Mouse (Mus musculus) left cerebral cortex, adult 11 months (tissue): ENCODE measurements at regions not wholly inside any gene's neighbourhood (a gene's known extent, or its start where the extent isn't known, plus 50 kb on each side); places are given as distances from the start of the nearest gene placed in this dataset.

Experiments
- DNase-seq: peaks from one replicate; pipeline ENCODE4 v3.0.0; 2022; ENCODE audit warnings: low spot score

DNA sequence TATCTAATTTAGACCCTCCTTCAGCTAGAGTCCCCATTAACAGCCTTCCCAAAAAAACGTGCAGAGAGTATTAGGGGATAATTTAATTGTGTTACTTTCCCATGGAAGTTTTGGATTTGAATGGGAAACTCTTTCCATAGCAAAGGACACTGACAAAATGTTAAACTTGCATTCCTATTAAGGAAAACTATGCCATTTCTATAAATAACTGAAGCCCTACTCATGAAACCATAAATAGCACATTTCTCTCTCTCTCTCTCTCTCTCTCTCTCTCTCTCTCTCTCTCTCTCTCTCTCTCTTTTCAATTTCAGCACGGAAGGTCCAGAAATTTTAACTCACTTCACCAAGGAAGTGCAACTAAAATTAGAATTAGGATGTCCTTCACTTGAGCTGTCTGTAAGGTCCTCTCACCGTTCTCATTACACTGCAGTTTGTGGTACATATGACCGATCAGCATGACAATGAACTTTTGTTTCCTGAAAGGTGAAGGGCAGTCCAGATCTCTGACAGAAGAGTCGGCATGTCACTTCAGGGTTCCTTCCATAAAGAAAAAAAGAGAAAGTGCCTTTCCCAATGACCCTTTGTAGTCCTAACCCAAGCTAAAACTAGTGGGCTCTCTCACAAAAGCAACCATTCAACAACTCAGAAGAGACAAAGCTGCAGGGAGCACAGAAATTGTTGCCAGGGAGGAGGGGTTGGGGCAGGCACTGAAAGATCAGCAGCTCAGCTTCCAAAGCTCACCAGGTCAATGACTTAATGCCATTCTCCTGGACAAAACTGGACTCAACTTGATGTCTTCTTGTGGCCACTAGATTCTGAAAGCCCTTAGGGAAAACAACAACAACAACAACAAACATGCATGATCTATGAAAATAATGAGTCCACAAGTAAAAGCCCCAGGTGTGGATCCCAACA is 696.9 kb downstream of the Diaph3 start:
- no peak for DNase-seq

DNA sequence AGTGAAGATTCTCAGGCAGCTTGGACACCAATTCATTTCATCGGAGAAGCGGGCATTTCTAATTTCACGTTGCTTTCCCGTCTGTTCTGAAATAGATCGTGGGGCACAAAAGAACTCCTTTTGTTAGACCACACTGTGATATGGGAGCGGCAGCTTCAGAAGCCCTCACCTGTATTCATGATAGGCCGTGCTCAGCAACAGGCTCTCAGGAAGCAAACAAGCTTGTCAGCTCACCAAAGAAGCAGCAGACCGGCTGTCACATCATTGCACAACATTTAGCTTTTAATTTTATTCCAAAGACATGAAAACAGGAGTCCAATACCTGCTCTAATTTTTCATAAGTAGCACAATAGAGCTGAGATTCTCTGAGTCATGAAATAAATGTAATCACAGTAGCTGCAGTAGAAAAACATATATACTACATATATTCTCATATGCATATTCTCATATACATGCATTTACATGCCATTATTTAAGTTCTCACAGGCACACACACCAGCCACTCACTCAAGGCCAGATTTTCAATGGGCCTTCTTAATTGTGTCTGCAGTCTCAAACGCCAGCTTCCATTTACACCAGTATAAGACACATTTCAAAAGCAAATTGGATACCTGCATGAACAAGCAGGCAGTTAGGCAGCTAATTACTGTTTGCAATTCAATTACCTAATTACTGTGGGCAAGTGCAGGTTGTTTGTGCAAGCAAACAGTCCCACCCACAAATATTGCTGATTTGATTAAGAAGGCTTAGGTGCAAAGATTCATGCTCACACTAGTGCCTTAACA is 698.9 kb downstream of the Diaph3 start:
- DNase-seq = no peak

- no peak for DNase-seq
Measured at GRCm38 (mm10) chr14:86437383-86437782, 703.7 kb downstream of the Diaph3 start.

- no peak for DNase-seq
Measured at GRCm38 (mm10) chr14:86435345-86435744, 705.7 kb downstream of the Diaph3 start.

DNA sequence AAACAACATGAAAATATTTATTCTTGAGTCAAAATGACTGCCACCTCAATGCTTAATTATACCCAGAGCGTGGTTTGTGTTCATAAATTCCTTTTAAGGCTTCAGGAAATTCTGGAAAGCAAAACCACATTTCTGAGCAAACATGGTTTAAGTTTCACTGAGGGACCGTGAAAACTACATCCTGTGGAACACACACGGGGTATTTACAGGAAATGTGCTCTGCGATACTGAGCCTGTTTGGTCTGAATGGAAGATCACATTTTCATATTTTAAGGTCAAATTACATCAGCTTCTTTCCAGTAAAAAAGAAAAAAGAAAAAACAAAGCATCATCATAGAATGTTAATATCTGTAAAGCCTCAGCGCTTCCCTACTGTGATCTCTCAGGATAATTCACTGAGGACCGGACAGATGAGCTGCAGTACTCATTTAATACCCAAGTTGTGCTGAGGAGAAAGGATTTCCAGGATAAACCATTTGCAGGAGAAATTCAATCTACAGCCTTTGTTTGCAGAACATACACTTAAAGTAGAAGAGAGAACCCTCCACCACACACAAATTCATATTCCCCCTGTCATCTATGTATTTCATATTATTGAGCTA is 709.7 kb downstream of the Diaph3 start:
- no peak for DNase-seq

- no peak for DNase-seq
Measured at GRCm38 (mm10) chr14:86421881-86422280, 719.2 kb downstream of the Diaph3 start.

- no peak for DNase-seq
Measured at GRCm38 (mm10) chr14:86419959-86420598, 721.0 kb downstream of the Diaph3 start.

DNA sequence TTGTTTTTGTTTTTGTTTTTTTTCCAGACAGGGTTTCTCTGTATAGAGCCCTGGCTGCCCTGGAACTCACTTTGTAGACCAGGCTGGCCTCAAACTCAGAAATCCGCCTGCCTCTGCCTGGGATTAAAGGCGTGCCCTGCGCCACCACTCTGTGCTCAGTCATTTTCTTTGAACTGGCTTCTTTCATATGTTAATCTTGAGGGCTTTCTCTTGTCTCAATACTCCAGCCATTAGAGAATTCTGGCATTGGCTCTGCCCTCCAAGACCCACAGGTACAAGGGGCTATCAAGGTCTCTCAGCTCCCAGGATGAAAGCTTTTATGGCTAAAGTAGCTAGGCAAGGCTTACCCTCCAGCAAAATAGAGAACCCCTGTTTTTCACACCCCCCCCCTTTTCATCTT is 744.2 kb downstream of the Diaph3 start:
- DNase-seq = no peak

DNA sequence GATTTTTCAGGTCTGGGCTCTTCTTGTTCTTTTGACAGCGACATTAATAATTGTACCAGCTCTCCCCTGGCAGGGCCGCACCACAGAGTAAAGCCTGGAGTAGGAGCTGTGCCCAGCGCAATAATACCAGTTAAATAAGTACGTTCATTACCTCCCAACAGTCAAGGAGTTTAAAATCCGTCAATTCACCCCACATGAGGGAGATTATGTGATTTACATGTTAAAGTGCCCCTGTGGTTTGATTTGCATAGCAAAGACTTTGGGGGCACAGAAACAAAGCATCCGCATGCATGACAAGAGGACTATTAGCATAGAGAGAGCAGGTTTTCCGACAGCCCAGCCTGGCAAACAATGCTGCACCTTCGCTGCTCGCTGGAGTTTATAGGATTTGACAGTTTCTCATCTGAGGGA is 745.1 kb downstream of the Diaph3 start:
- DNase-seq = no peak

DNA sequence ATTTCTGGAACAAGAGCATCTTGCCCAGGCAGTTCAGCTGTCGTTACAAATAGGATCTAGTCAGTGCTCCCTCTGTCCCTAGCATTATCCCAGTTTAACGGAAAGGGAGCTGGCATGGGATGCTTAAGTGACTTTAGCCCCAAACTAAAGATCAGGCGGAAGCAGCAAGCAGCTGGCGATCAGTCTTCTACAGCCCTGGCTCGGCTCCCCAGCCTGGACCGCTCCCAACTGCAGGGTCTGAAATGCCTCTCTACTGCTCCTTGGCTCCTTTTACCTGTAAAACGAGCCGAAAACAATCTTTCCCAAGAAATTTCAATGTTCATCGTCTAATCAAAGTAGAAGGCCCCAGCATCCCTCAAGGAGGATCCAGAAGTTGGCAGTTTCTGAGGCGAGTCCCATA is 745.5 kb downstream of the Diaph3 start:
- no peak for DNase-seq

DNA sequence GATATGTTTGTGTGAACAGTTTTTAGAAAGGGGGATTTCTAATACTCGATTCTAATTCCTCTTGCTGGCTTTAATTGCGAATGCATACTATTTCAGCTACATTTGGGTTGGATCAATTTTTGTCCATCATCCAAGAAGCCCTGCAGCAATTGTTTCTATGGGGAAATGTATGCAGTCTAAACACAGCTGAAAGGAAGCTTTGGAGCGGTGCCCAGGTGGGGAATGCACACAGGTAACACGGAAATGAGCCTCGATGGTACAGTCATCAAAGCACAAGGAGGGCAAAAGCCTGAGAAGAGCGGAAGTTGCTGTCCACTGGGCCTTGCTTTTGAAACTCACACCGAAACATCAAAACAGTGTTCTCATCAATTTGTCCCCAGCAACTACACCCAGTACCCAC is 746.0 kb downstream of the Diaph3 start:
- no peak for DNase-seq

DNA sequence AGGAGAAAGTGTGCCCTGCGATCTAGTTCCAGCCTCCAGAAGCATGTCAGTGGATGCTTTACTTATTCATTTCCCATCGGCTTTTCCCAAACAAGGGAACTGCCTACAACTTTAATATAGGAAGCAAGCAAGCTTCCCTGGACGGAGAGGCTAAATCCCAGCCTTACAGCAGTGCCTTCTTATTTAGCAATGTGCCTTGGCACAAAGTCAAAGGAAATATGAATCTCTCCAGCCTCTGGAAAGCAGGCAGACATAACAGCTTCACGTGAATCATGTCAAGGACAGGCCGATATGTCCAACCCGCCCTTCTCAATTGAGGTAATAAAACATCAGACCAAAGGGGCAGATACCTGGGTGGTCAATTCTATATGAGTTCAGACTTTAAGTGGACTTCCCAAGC is 755.9 kb downstream of the Diaph3 start:
- no peak for DNase-seq

- DNase-seq = no peak
Measured at GRCm38 (mm10) chr14:86365032-86365431, 776.0 kb downstream of the Diaph3 start.

DNA sequence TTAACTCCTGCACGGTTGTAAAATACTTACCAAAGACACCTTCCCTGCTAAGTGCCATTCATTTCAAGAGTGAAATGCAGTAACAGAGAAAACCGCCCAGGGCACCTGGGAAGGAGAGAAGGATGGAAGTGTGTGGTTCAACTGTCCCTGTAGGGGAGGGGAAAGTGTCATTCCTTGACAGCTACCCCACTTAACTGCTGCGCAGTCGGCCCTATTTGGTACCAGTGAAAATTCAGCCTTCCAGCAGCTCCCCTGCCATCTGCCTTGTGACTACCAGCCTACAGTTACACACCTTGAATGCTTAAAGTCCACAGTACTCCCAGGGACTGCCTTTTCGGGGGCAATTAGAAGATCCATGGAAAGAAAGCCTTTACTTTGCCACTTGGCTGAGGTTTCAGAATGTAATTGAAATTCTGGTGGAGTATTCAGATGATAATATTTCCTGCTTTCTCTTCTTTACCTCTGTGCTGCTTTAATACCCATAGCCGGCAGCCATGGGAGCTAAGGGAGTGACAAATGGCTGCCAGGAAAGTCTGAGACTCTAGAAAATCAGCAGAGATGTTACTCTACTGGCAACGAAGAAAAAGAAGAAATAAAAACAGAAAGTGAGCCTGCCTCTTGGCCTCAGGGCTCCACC is 780.5 kb downstream of the Diaph3 start:
- DNase-seq = no peak

DNA sequence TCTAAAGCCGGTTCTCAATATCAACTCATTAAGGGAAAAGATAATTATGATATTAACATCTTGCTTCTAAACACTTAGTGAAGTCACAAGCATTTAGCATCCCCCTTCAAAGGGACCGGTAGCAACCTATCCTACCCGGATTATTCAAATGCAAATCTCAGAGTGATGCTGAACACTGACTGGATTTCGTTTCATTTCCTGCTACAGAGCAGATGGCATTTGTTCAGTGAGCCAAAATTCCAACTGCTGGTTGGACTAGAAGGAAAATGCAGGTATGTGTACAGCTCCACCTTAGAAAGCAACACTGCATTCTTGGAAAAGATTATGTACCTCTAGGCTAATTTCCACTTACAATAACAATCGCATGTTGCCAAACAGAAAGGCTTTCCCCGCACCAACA is 782.5 kb downstream of the Diaph3 start:
- no peak for DNase-seq

- DNase-seq = no peak
Measured at GRCm38 (mm10) chr14:86350526-86350925, 790.5 kb downstream of the Diaph3 start.

GRCm38 (mm10) chr14:86339007-86339406 is 802.0 kb downstream of the Diaph3 start:
- no peak for DNase-seq

DNA sequence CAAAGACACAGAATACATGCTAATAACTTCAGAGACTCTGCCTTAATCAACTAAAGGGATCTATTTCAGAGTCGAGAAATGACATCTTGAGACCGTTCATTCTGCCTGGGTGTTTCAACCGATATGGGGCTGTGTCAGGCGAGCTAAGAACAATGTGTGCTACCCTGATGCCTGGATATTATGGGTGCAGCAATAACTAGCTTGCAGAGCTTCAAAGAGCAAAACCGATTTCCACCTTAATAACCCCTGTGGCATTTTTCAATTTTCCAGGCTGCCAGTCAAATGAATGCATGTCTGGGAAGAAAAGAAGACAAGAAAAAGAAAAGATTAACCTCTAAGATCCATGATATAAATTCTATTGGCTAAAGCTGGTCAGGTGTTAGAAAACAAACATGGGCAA is 804.0 kb downstream of the Diaph3 start:
- DNase-seq = no peak

DNA sequence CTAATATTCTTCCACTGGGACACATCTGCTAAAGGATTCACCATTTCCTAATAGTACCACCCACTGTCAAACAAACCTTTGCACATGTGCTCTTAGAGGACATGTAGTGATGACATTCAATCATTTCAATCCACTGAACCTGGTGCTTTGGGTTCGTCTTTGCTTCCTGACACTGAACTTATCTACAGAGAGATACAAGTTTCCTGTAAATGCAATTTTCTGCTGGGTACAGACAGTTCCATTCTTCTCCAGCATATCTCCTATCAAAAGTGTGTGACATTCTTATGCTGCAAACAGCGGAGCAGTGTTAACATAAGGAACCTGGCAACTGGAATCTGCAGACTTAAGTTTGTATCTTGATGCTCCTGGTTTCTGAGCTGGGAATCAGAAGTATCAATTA is 805.8 kb downstream of the Diaph3 start:
- DNase-seq = no peak

DNA sequence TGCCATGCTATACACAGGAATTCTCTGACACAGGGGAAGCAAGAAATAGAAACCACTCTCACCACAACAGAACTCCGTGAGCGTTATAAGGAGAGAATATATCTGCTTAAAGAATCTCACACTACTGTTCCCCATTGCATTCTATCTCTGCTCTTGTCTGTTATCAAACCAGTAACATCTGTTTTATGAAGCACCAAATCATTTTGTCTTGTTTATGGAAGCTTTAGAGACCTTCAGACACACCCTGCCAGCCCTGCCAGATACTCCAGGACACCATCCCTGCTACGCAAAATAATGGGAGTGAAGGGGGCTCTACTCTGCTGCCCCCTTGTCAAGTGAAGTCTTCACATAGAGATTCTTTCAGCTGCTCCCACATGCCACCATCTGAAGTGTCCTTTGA is 811.9 kb downstream of the Diaph3 start:
- DNase-seq = no peak

DNA sequence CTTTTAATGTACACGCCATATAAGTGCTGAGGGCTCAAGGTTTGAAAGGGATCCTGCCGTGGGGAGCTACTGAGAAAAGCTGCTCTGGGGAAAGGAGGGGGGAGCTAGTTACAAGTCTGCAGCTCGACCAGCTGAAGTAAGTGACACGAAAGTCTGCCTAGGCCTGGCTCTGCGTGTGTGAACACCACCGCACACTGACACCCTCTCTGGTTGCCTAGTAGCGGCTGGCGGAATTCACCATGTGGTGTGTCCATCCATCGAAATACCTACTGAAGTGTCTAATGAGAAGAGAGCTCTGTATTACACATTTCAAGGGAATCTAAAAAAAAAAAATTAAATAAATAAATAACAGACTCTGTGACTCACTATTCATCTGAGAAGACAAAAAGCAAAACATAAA is 813.4 kb downstream of the Diaph3 start:
- peak; percentile 33 for DNase-seq

DNA sequence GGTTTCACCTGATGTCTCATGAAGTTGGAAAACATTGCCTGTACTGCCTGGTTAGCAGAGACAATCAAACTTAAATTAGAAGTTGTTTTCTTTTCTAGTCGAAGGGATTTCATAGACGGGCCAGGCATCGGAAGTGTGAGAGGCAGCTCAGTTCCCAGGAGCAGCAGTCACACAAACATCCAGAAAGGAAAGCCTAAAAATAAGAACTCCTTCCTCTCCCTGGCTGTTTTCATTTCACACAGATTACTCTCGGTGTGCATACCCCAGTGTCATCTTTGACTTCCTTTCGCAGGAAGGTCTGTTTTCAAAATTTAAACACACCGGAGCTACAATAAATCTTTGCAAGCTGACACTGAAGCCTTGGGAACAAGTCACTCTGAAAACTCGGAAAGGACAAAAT is 818.7 kb downstream of the Diaph3 start:
- no peak for DNase-seq
